Mouse (Mus musculus) MEL (cell line): ENCODE results near the gene Frat1. TPM values are rescaled to one million over a fixed set of nuclear protein-coding genes. Genes with fewer than 3 reads are reported as not detected.

Experiments
- DNase-seq: peaks from one replicate; pipeline ENCODE4 v3.0.0; 2011; ENCODE audit warnings: low read depth, low spot score
- H3K27ac ChIP-seq: 2 replicates; pipeline ENCODE4 v1.5.1; 2012; ENCODE audit warnings: low read depth, mild to moderate bottlenecking, control low read depth, low read length, moderate library complexity; ENCODE audit not compliant: control insufficient read depth
- H3K27me3 ChIP-seq, 2 experiments: fragments of 150-350 bp in 1 of 2; sonication (generic) in 1 of 2; 2 replicates each; pipeline ENCODE4 v1.6.1; 2012; ENCODE audit warnings: low read length in 2 of 2, mild to moderate bottlenecking in 2 of 2, improper control_type of control experiment in 1 of 2, moderate library complexity in 1 of 2; ENCODE audit not compliant: insufficient read depth in 2 of 2, control insufficient read depth in 1 of 2
- H3K36me3 ChIP-seq, 2 experiments: 2 replicates each; pipeline ENCODE4 v1.6.1; 2012 to 2014; ENCODE audit warnings: low read length in 2 of 2, improper control_type of control experiment in 1 of 2, inconsistent platforms in 1 of 2, mild to moderate bottlenecking in 1 of 2; ENCODE audit not compliant: insufficient read depth in 2 of 2, control insufficient read depth in 1 of 2
- H3K4me1 ChIP-seq, 2 experiments: fragments of 150-350 bp in 1 of 2; sonication (generic) in 1 of 2; 2 replicates each; pipeline ENCODE4 v1.6.1; 2012; ENCODE audit warnings: low read length in 2 of 2, improper control_type of control experiment in 1 of 2, mild to moderate bottlenecking in 1 of 2; ENCODE audit not compliant: insufficient read depth in 2 of 2, control insufficient read depth in 1 of 2
- H3K4me3 ChIP-seq, 2 experiments: fragments of 150-350 bp in 1 of 2; sonication (generic) in 1 of 2; 2 replicates each; pipeline ENCODE4 v1.5.1; 2012; ENCODE audit warnings: low read depth in 2 of 2, low read length in 2 of 2, mild to moderate bottlenecking in 2 of 2, moderate library complexity in 2 of 2, control low read depth in 1 of 2, improper control_type of control experiment in 1 of 2; ENCODE audit not compliant: control insufficient read depth in 1 of 2, insufficient read depth in 1 of 2
- H3K79me2 ChIP-seq: 2 replicates; pipeline ENCODE4 v1.6.1; 2012; ENCODE audit warnings: mild to moderate bottlenecking, low read length, moderate library complexity; ENCODE audit not compliant: control insufficient read depth, poor library complexity, insufficient read depth
- H3K9ac ChIP-seq: 2 replicates; pipeline ENCODE4 v1.6.1; 2012; ENCODE audit warnings: low read depth, mild to moderate bottlenecking, control low read depth, low read length, moderate library complexity; ENCODE audit not compliant: control insufficient read depth, poor library complexity, severe bottlenecking
- H3K9me3 ChIP-seq: fragments of 150-350 bp; sonication (generic); replicated peaks from 2 replicates; pipeline ENCODE4 v1.6.1; 2012; ENCODE audit warnings: mild to moderate bottlenecking, low read length, improper control_type of control experiment, moderate library complexity; ENCODE audit not compliant: insufficient read depth
- BHLHE40 ChIP-seq: IDR thresholded peaks from 2 replicates; pipeline ENCODE4 v1.6.1; 2012; ENCODE audit warnings: low read depth, mild to moderate bottlenecking, inconsistent platforms, low read length, improper control_type of control experiment, borderline replicate concordance
- CHD1 ChIP-seq: IDR thresholded peaks from 2 replicates; pipeline ENCODE4 v1.6.1; 2012; ENCODE audit warnings: low read depth, mild to moderate bottlenecking, inconsistent platforms, low read length, improper control_type of control experiment
- CHD2 ChIP-seq: IDR thresholded peaks from 2 replicates; pipeline ENCODE4 v1.6.1; 2011; ENCODE audit warnings: low read length, improper control_type of control experiment
- CTCF ChIP-seq, 3 experiments: IDR thresholded peaks in 2 of 3; conservative IDR thresholded peaks in 1 of 3; 2 replicates each; pipeline ENCODE4 v1.5.1; 2011 to 2012; ENCODE audit warnings: low read length in 3 of 3, low read depth in 2 of 3, mild to moderate bottlenecking in 2 of 3, improper control_type of control experiment in 1 of 3, inconsistent platforms in 1 of 3, mixed read lengths in 1 of 3, moderate library complexity in 1 of 3; ENCODE audit not compliant: control insufficient read depth in 1 of 3, insufficient read depth in 1 of 3, poor library complexity in 1 of 3, severe bottlenecking in 1 of 3
- E2F4 ChIP-seq: IDR thresholded peaks from 2 replicates; pipeline ENCODE4 v1.6.1; 2011; ENCODE audit warnings: low read depth, low read length, improper control_type of control experiment, borderline replicate concordance
- ELF1 ChIP-seq: IDR thresholded peaks from 2 replicates; pipeline ENCODE4 v1.6.1; 2014; ENCODE audit warnings: low read depth, mild to moderate bottlenecking, inconsistent platforms, low read length, improper control_type of control experiment, moderate library complexity
- EP300 ChIP-seq, 2 experiments: IDR thresholded peaks; 2 replicates each; pipeline ENCODE4 v1.6.1; 2011; ENCODE audit warnings: improper control_type of control experiment in 2 of 2, low read length in 2 of 2, low read depth in 1 of 2, mild to moderate bottlenecking in 1 of 2
- GABPA ChIP-seq: IDR thresholded peaks from 2 replicates; pipeline ENCODE4 v1.6.1; 2012; ENCODE audit warnings: low read depth, mild to moderate bottlenecking, inconsistent platforms, low read length, improper control_type of control experiment, moderate library complexity
- GATA1 ChIP-seq: IDR thresholded peaks from 2 replicates; pipeline ENCODE4 v1.6.1; 2011; ENCODE audit warnings: low read depth, low read length, improper control_type of control experiment
- HCFC1 ChIP-seq: IDR thresholded peaks from 2 replicates; pipeline ENCODE4 v1.6.1; 2012; ENCODE audit warnings: low read depth, mild to moderate bottlenecking, inconsistent platforms, low read length, improper control_type of control experiment, moderate library complexity
- MAFK ChIP-seq: IDR thresholded peaks from 2 replicates; pipeline ENCODE4 v1.6.1; 2011; ENCODE audit warnings: low read depth, mild to moderate bottlenecking, low read length, improper control_type of control experiment, borderline replicate concordance
- MAX ChIP-seq: IDR thresholded peaks from 2 replicates; pipeline ENCODE4 v1.6.1; 2011; ENCODE audit warnings: low read length, improper control_type of control experiment
- MEF2A ChIP-seq: IDR thresholded peaks from 2 replicates; pipeline ENCODE4 v1.6.1; 2014; ENCODE audit warnings: low read depth, mild to moderate bottlenecking, inconsistent platforms, low read length, improper control_type of control experiment; ENCODE audit not compliant: poor library complexity, insufficient replicate concordance, severe bottlenecking; ENCODE audit errors: extremely low read depth
- MXI1 ChIP-seq: IDR thresholded peaks from 2 replicates; pipeline ENCODE4 v1.6.1; 2011; ENCODE audit warnings: mild to moderate bottlenecking, low read depth, low read length, improper control_type of control experiment
- MYC ChIP-seq: IDR thresholded peaks from 2 replicates; pipeline ENCODE4 v1.6.1; 2011; ENCODE audit warnings: low read depth, mild to moderate bottlenecking, low read length, improper control_type of control experiment, moderate library complexity
- NELFE ChIP-seq: IDR thresholded peaks from 2 replicates; pipeline ENCODE4 v1.6.1; 2011; ENCODE audit warnings: low read depth, low read length, improper control_type of control experiment
- NRF1 ChIP-seq: IDR thresholded peaks from 2 replicates; pipeline ENCODE4 v1.6.1; 2014; ENCODE audit warnings: low read depth, mild to moderate bottlenecking, inconsistent platforms, low read length, improper control_type of control experiment, moderate library complexity; ENCODE audit not compliant: poor library complexity, insufficient read depth, severe bottlenecking
- POLR2A ChIP-seq, 2 experiments: IDR thresholded peaks; 2 replicates each; pipeline ENCODE4 v1.6.1; 2011 to 2012; ENCODE audit warnings: low read length in 2 of 2, mild to moderate bottlenecking in 2 of 2, control low read depth in 1 of 2, improper control_type of control experiment in 1 of 2, low read depth in 1 of 2, moderate library complexity in 1 of 2; ENCODE audit not compliant: control insufficient read depth in 1 of 2, insufficient read depth in 1 of 2, poor library complexity in 1 of 2
- RAD21 ChIP-seq: IDR thresholded peaks from 2 replicates; pipeline ENCODE4 v1.6.1; 2011; ENCODE audit warnings: mild to moderate bottlenecking, low read depth, low read length, improper control_type of control experiment
- RCOR1 ChIP-seq: IDR thresholded peaks from 2 replicates; pipeline ENCODE4 v1.6.1; 2012; ENCODE audit warnings: low read depth, mild to moderate bottlenecking, inconsistent platforms, low read length, improper control_type of control experiment
- SIN3A ChIP-seq: IDR thresholded peaks from 2 replicates; pipeline ENCODE4 v1.6.1; 2012; ENCODE audit warnings: low read length, improper control_type of control experiment, inconsistent platforms
- SMC3 ChIP-seq: IDR thresholded peaks from 2 replicates; pipeline ENCODE4 v1.6.1; 2011; ENCODE audit warnings: low read depth, low read length, improper control_type of control experiment
- TAL1 ChIP-seq: IDR thresholded peaks from 2 replicates; pipeline ENCODE4 v1.6.1; 2012; ENCODE audit warnings: mild to moderate bottlenecking, inconsistent platforms, low read length, moderate library complexity, mixed read lengths
- TBP ChIP-seq: IDR thresholded peaks from 2 replicates; pipeline ENCODE4 v1.8.0; 2011; ENCODE audit warnings: low read depth, low read length, improper control_type of control experiment
- TCF12 ChIP-seq: IDR thresholded peaks from 2 replicates; pipeline ENCODE4 v1.6.1; 2014; ENCODE audit warnings: low read depth, mild to moderate bottlenecking, inconsistent platforms, low read length, improper control_type of control experiment, moderate library complexity
- USF2 ChIP-seq, 2 experiments: IDR thresholded peaks; 2 replicates each; pipeline ENCODE4 v1.6.1; 2011 to 2012; ENCODE audit warnings: improper control_type of control experiment in 2 of 2, low read length in 2 of 2, borderline replicate concordance in 1 of 2, inconsistent platforms in 1 of 2, low read depth in 1 of 2, mild to moderate bottlenecking in 1 of 2; ENCODE audit not compliant: insufficient read depth in 1 of 2
- ZC3H11A ChIP-seq: IDR thresholded peaks from 2 replicates; pipeline ENCODE4 v1.6.1; 2012; ENCODE audit warnings: low read depth, mild to moderate bottlenecking, inconsistent platforms, low read length, improper control_type of control experiment
- ZKSCAN1 ChIP-seq: IDR thresholded peaks from 2 replicates; pipeline ENCODE4 v1.6.1; 2012; ENCODE audit warnings: low read depth, mild to moderate bottlenecking, inconsistent platforms, low read length, improper control_type of control experiment, moderate library complexity
- ZMIZ1 ChIP-seq: IDR thresholded peaks from 2 replicates; pipeline ENCODE4 v1.6.1; 2012; ENCODE audit warnings: low read depth, mild to moderate bottlenecking, inconsistent platforms, low read length, improper control_type of control experiment, moderate library complexity
- ZNF384 ChIP-seq: IDR thresholded peaks from 2 replicates; pipeline ENCODE4 v1.6.1; 2012; ENCODE audit warnings: low read depth, mild to moderate bottlenecking, inconsistent platforms, low read length, improper control_type of control experiment
- polyA plus RNA-seq, 2 experiments: library from polyadenylated mRNA; stranded (reverse) in 1 of 2; unstranded in 1 of 2; fragments of >175 nt in 1 of 2; fragments of >200 nt in 1 of 2; gene quantifications; 2 replicates each; pipeline versions ENCODE4 v1.2.1 to v1.2.4; 2012; ENCODE audit warnings: low replicate concordance in 2 of 2, low read depth in 1 of 2; ENCODE audit not compliant: insufficient read length in 2 of 2, insufficient read depth in 1 of 2, missing spikeins in 1 of 2
- total RNA-seq: library from RNA; depleted of rRNA; stranded (reverse); fragments of 300-350 nt; gene quantifications from 2 replicates; pipeline ENCODE4 v1.2.3, GENCODE M21; 2012

The Frat1 gene
- total and polyA plus RNA-seq, 3 experiments = 31.5 to 36.0 TPM; not detected in 1

DNA sequence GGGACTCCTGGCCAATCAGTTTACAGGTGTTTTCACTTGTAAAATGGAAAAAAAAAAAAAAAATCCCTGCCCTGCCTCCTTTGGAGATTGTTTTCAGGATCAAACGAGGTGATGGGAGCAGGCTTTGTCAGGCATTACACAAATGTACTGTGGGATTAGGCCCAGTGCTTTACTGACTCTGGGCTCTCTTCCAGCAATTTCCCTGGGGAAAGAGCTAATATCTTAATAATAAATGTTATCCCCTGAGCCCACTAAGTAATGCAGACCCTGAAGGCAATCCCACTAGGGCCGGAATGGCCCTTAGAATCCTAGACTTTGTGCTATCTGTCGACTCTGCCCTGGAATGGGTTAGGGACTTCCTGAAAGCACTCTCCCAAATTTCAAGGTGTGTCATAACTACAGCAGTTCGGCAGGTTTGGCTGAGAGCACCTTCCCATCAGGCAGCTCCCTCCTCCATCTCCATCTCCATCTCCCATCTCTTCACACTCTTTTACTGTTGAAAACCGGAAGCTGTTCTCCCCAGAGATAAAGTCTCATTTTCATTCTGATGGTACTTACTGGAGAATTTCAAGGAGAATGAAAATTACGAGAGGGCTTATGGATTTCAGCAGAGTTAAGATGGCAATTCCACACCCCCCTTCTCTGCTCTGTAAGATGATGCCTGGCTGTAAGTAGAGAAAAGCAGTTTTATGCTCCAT lies 20.4 kb downstream of the Frat1 start (continued):
- TF ChIP-seq ZKSCAN1 (no peak), ELF1 (no peak), EP300 (IDR thresholded peaks at IDR 0.05; ENCODE audit: low read depth in 1 of 2, low read length in 2 of 2) (peak; percentile 56 to 83), MAX (no peak), POLR2A (IDR thresholded peaks at IDR 0.05; ENCODE audit: control insufficient read depth in 1 of 2, insufficient read depth in 1 of 2, low read depth in 1 of 2, low read length in 2 of 2, poor library complexity in 1 of 2) (no peak)

DNA sequence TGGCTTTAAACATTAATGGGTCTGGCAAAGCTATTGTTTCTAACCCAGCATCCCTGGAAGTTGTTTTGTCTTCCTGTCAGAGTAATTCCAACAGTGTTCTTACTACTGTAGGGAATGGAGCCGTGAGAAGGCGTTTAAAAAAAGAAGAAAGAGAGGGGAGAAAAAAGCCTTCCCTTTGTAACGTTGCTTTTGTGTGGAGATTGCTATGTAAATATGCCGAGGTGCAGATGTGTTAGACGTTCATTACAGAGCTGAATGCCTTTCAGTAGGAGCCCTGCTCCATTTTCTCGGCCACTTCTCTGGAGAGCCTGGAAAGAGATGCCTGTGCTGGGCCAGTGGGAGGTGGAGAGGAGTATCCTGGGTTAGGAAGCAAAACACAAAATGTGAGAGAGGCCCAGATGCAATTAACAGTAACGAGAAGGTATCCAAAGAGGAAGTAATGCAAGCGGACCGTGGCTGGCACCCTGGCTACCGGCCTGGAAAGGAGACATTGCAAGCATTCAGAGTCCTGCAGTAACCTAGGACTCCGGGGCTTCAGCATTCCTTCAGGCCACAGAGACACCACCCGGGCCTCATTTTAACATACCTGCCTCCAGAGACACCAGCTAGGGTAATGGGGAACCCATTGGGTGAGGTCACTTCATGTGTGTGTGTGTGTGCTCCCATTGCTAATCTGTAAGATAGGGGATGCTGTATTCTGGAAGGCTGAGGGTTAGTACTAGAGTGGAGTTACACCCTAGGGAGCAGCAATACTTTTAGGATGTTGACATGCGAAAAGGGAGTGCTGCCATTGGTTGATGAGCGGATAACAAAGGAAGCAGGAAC lies 21.2 kb downstream of the Frat1 start:
- no peaks in the 10 kb centered on the region for H3K9me3 ChIP-seq
- DNase-seq = peak; percentile 93
- no peaks in the 10 kb centered on the region for H3K27me3 ChIP-seq
- peak overlapping the region; percentile 85 for H3K27ac ChIP-seq
- peak overlapping the region; percentile 66 for H3K9ac ChIP-seq
- peak overlapping the region; percentile 43 to 54 for H3K4me3 ChIP-seq
- peaks cover 0 to 36% of the 10 kb centered on the region in 2 experiments; a peak in 2 of 4 replicates for H3K36me3 ChIP-seq
- H3K79me2 ChIP-seq = peaks cover 20% of the 10 kb centered on the region
- peaks cover 26 to 31% of the 10 kb centered on the region in 2 experiments for H3K4me1 ChIP-seq
- TF ChIP-seq MAFK (no peak), HCFC1 (peak; percentile 53; the same call in 1 of the 2 replicates), ELF1 (peak; percentile 48; the same call in 1 of the 2 replicates), TBP (0 out of 2 replicates have a peak, but pooled peaks have one; percentile 21), MAX (no peak; the same call in 1 of the 2 replicates), BHLHE40 (no peak), CHD2 (no peak), ZC3H11A (peak; percentile 5; the same call in 1 of the 2 replicates), NRF1 (no peak), MXI1 (peak; percentile 57; the same call in 1 of the 2 replicates), TAL1 (no peak), EP300 (IDR thresholded peaks at IDR 0.05; ENCODE audit: low read depth in 1 of 2, low read length in 2 of 2) (peak; percentile 18 to 29; a peak in 3 of 4 replicates), ZMIZ1 (peak; percentile 77; the same call in 1 of the 2 replicates), ZNF384 (no peak), MYC (no peak), USF2 (IDR thresholded peaks at IDR 0.05; ENCODE audit: borderline replicate concordance in 1 of 2, insufficient read depth in 1 of 2, low read depth in 1 of 2, low read length in 2 of 2) (no peak), GATA1 (peak; percentile 40; the same call in 1 of the 2 replicates), RCOR1 (peak; percentile 65), GABPA (no peak), TCF12 (no peak), CTCF (IDR thresholded peaks at IDR 0.05 in 2 of 3, conservative IDR thresholded peaks at IDR 0.05 in 1 of 3; ENCODE audit: control insufficient read depth in 1 of 3, insufficient read depth in 1 of 3, low read depth in 2 of 3, low read length in 3 of 3, poor library complexity in 1 of 3, severe bottlenecking in 1 of 3) (no peak), SMC3 (no peak), RAD21 (no peak), CHD1 (peak; percentile 7), POLR2A (IDR thresholded peaks at IDR 0.05; ENCODE audit: control insufficient read depth in 1 of 2, insufficient read depth in 1 of 2, low read depth in 1 of 2, low read length in 2 of 2, poor library complexity in 1 of 2) (peak in 1 of 2 experiments; percentile 60; a peak in 2 of 4 replicates), E2F4 (0 out of 2 replicates have a peak, but pooled peaks have one; percentile 33), SIN3A (peak; percentile 61), MEF2A (no peak), NELFE (peak; percentile 56; the same call in 1 of the 2 replicates)
